Mouse (Mus musculus): ENCODE results near the gene Cfl1.
A peak's percentile ranks its signal among the peaks of the same experiment; 100 is the strongest.

The Cfl1 gene

GRCm38 (mm10) chr19:5490313-5490897, at the start of gene Cfl1:
TSS of gene Cfl1 (plus strand) at chr19:5490455.
- DNase-seq, result peak; percentile 97

GRCm38 (mm10) chr19:5444371-5444908, 45.8 kb upstream of the Cfl1 start:
- no peak for DNase-seq

GRCm38 (mm10) chr19:5444954-5445353, 45.3 kb upstream of the Cfl1 start:
- DNase-seq, result no peak

GRCm38 (mm10) chr19:5445747-5446146, 44.5 kb upstream of the Cfl1 start:
- DNase-seq, result no peak

GRCm38 (mm10) chr19:5447515-5448353, 42.5 kb upstream of the Cfl1 start, which contains the start of gene Fosl1:
TSS of gene Fosl1 (plus strand) at chr19:5447547.
- peak; percentile 74 for DNase-seq

- no peak for DNase-seq
Observed at GRCm38 (mm10) chr19:5448354-5449150, 41.7 kb upstream of the Cfl1 start.

GRCm38 (mm10) chr19:5449673-5450072, 40.6 kb upstream of the Cfl1 start:
- DNase-seq, result no peak

- DNase-seq, result no peak
Observed at GRCm38 (mm10) chr19:5451766-5452165, 38.5 kb upstream of the Cfl1 start.

GRCm38 (mm10) chr19:5455037-5455436, 35.2 kb upstream of the Cfl1 start:
- DNase-seq, result no peak

GRCm38 (mm10) chr19:5455568-5455967, 34.7 kb upstream of the Cfl1 start:
- no peak for DNase-seq

- no peak for DNase-seq
Observed at GRCm38 (mm10) chr19:5456241-5456921, 33.9 kb upstream of the Cfl1 start.

- peak; percentile 96 for DNase-seq
Observed at GRCm38 (mm10) chr19:5456922-5457745, 33.1 kb upstream of the Cfl1 start.

- DNase-seq, result no peak
Observed at GRCm38 (mm10) chr19:5457746-5458442, 32.4 kb upstream of the Cfl1 start, which contains the start of gene Ccdc85b. TSS of gene Ccdc85b (minus strand) at chr19:5457894.

GRCm38 (mm10) chr19:5459019-5459418, 31.2 kb upstream of the Cfl1 start:
- peak; percentile 71 for DNase-seq

GRCm38 (mm10) chr19:5459896-5460295, 30.4 kb upstream of the Cfl1 start:
- no peak for DNase-seq

- peak; percentile 89 for DNase-seq
Observed at GRCm38 (mm10) chr19:5460465-5460911, 29.8 kb upstream of the Cfl1 start, which contains the start of gene Fibp. TSS of gene Fibp (plus strand) at chr19:5460615.

GRCm38 (mm10) chr19:5461411-5461810, 28.8 kb upstream of the Cfl1 start:
- no peak for DNase-seq

- no peak for DNase-seq
Observed at GRCm38 (mm10) chr19:5463212-5463611, 27.0 kb upstream of the Cfl1 start.

- DNase-seq, result no peak
Observed at GRCm38 (mm10) chr19:5463791-5464562, 26.3 kb upstream of the Cfl1 start.

- DNase-seq, result no peak
Observed at GRCm38 (mm10) chr19:5465037-5465436, 25.2 kb upstream of the Cfl1 start.

Measured in right cerebral cortex, adult 18-20 months (tissue).